ENCODE assay signal across 18 mouse cellular contexts in the genomic region with DNA sequence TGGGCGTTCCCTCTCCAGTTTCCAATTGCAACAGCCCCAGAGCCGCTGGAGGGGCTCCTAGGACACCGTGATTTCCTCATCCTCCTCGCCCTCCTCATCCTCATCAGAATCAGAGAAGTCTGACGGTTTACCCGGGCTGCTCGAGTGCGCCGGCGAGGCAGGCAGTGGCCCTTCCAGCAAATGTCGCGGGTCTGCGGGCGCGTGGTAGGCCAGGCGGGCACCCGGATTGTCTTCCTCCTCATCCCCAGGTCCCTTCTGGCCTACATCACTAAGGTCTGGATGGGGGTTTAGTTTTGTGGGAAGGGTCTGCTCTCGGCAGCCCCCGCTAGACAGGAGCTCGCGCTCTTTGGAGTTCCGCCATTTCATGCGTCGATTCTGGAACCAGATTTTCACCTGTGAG. TPM values are rescaled to one million over a fixed set of nuclear protein-coding genes. Genes with fewer than 3 reads are reported as not detected.
DNase-seq lines count a peak whose midpoint lies in the region; ATAC-seq and TF ChIP-seq lines count a peak whose summit lies in the region.
"Had no signal": no experiment of that assay in that cellular context is flagged by ENCODE, and none has a peak within 500 bp of the region (broad histone marks: within the 10 kb centered on the region; RNA-seq: fewer than 3 reads in every experiment).

No protein-coding gene starts in this region.

- H3K27me3 ChIP-seq in heart, embryonic 10.5 days (ENCODE audit: insufficient read depth, poor library complexity, severe bottlenecking): peaks cover 98% of the 10 kb centered on the region
- peaks cover 79% of the 10 kb centered on the region for H3K27me3 ChIP-seq in lung, embryonic 14.5 days (ENCODE audit: insufficient read depth, low read length)
- H3K27me3 ChIP-seq in lung, postnatal 0 days (replicated peaks; ENCODE audit: insufficient read depth, low read length): peaks cover 57% of the 10 kb centered on the region
- peaks cover 59% of the 10 kb centered on the region for H3K27me3 ChIP-seq in embryonic facial prominence, embryonic 11.5 days (ENCODE audit: control insufficient read depth, insufficient read depth, low read length)
- H3K27me3 ChIP-seq in midbrain, embryonic 13.5 days: peaks cover 87% of the 10 kb centered on the region

- H3K9ac ChIP-seq in lung, embryonic 14.5 days: no peak overlapping the region
- H3K9ac ChIP-seq in lung, postnatal 0 days (replicated peaks; ENCODE audit: low read depth): no peak overlapping the region
- H3K9ac ChIP-seq in embryonic facial prominence, embryonic 11.5 days (replicated peaks; ENCODE audit: low read length): no peak overlapping the region
- peak overlapping the region; percentile 39 for H3K9ac ChIP-seq in midbrain, embryonic 13.5 days (replicated peaks)
- H3K9ac ChIP-seq: liver, embryonic 13.5 days; neural tube, embryonic 13.5 days had no signal

- peak overlapping the region; percentile 18; the same call in 1 of the 2 replicates for H3K4me2 ChIP-seq in lung, embryonic 14.5 days
- H3K4me2 ChIP-seq in lung, postnatal 0 days (replicated peaks; ENCODE audit: low read depth, low read length): no peak overlapping the region
- H3K4me2 ChIP-seq in embryonic facial prominence, embryonic 11.5 days (ENCODE audit: low read depth, low read length): no peak overlapping the region
- H3K4me2 ChIP-seq in midbrain, embryonic 13.5 days (replicated peaks): peak overlapping the region; percentile 59
- H3K4me2 ChIP-seq: liver, embryonic 13.5 days; neural tube, embryonic 13.5 days had no signal

- no peak for DNase-seq in heart, embryonic 10.5 days (ENCODE audit: low spot score)
- DNase-seq in heart, adult 9 months (ENCODE audit: low spot score in 2 of 2): no peak
- DNase-seq in lung, embryonic 14.5 days: no peak
- DNase-seq in lung, postnatal 0 days (ENCODE audit: low spot score): no peak
- no peak for DNase-seq in embryonic facial prominence, embryonic 11.5 days (ENCODE audit: low spot score)
- DNase-seq in adrenal gland, postnatal 14 days: no peak
- no peak for DNase-seq in left cerebral cortex, postnatal 10 days (ENCODE audit: extremely low spot score in 1 of 2, low spot score in 2 of 2)
- DNase-seq: adrenal gland, postnatal 25 days; kidney, postnatal 4 days; liver, embryonic 13.5 days had no signal

- H3K27ac ChIP-seq in heart, embryonic 10.5 days: no peak overlapping the region
- no peak overlapping the region for H3K27ac ChIP-seq in lung, embryonic 14.5 days (ENCODE audit: low read depth)
- H3K27ac ChIP-seq in lung, postnatal 0 days (ENCODE audit: low read length): no peak overlapping the region
- H3K27ac ChIP-seq in embryonic facial prominence, embryonic 11.5 days (replicated peaks; ENCODE audit: low read depth, low read length): no peak overlapping the region
- no peak overlapping the region for H3K27ac ChIP-seq in midbrain, embryonic 13.5 days
- H3K27ac ChIP-seq: liver, embryonic 13.5 days; neural tube, embryonic 13.5 days had no signal

- intact Hi-C loops in left cerebral cortex, postnatal 10 days (cut with DNase I): no loop called here

- TF ChIP-seq CTCF in lung, embryonic 14.5 days (IDR thresholded peaks at IDR 0.05; ENCODE audit: low read depth): no peak
- TF ChIP-seq CTCF in lung, postnatal 0 days (IDR thresholded peaks at IDR 0.05): no peak

- WGBS in heart, embryonic 10.5 days: 5% methylated on average over 24 of the region's 24 CpGs
- 1% methylated on average over 24 of the region's 24 CpGs for WGBS in lung, embryonic 14.5 days
- WGBS in lung, postnatal 0 days: 7% methylated on average over 24 of the region's 24 CpGs
- WGBS in embryonic facial prominence, embryonic 11.5 days: 2% methylated on average over 24 of the region's 24 CpGs
- 14% methylated on average over 24 of the region's 24 CpGs for WGBS in midbrain, embryonic 13.5 days

- H3K4me3 ChIP-seq in heart, embryonic 10.5 days: peak overlapping the region; percentile 29; the same call in 1 of the 2 replicates
- no peak overlapping the region for H3K4me3 ChIP-seq in lung, embryonic 14.5 days (ENCODE audit: low read depth, low read length)
- no peak overlapping the region for H3K4me3 ChIP-seq in lung, postnatal 0 days (ENCODE audit: low read depth, low read length)
- H3K4me3 ChIP-seq in embryonic facial prominence, embryonic 11.5 days (ENCODE audit: low read depth, low read length): peak overlapping the region; percentile 3; the same call in 1 of the 2 replicates
- H3K4me3 ChIP-seq in midbrain, embryonic 13.5 days (replicated peaks): peak overlapping the region; percentile 20
- H3K4me3 ChIP-seq: erythroblast, embryonic 14.5 days; neural tube, embryonic 13.5 days had no signal

- ATAC-seq in lung, embryonic 14.5 days (ENCODE audit: insufficient read depth): no peak
- no peak for ATAC-seq in lung, postnatal 0 days
- ATAC-seq in embryonic facial prominence, embryonic 11.5 days (replicated peaks; ENCODE audit: insufficient number of reproducible peaks, low FRiP score, low TSS enrichment, low read depth): no peak
- no peak for ATAC-seq in midbrain, embryonic 13.5 days

- TF ChIP-seq EP300 in lung, postnatal 0 days (IDR thresholded peaks at IDR 0.05): no peak

- H3K36me3 ChIP-seq in heart, embryonic 10.5 days: no peaks in the 10 kb centered on the region
- no peaks in the 10 kb centered on the region for H3K36me3 ChIP-seq in lung, embryonic 14.5 days (ENCODE audit: insufficient read depth)
- no peaks in the 10 kb centered on the region for H3K36me3 ChIP-seq in lung, postnatal 0 days (ENCODE audit: insufficient read depth, low read length)
- no peaks in the 10 kb centered on the region for H3K36me3 ChIP-seq in embryonic facial prominence, embryonic 11.5 days (replicated peaks; ENCODE audit: control insufficient read depth, insufficient read depth, low read depth, low read length)
- no peaks in the 10 kb centered on the region for H3K36me3 ChIP-seq in midbrain, embryonic 13.5 days
- H3K36me3 ChIP-seq: G1E; liver, embryonic 13.5 days; neural tube, embryonic 13.5 days had no signal

- H3K9me3 ChIP-seq in heart, embryonic 10.5 days: no peaks in the 10 kb centered on the region
- no peaks in the 10 kb centered on the region for H3K9me3 ChIP-seq in lung, embryonic 14.5 days (ENCODE audit: low read depth, low read length)
- H3K9me3 ChIP-seq in lung, postnatal 0 days (ENCODE audit: low read length): no peaks in the 10 kb centered on the region
- no peaks in the 10 kb centered on the region; the same call in 1 of the 2 replicates for H3K9me3 ChIP-seq in embryonic facial prominence, embryonic 11.5 days (replicated peaks; ENCODE audit: control insufficient read depth, low read length)
- no peaks in the 10 kb centered on the region for H3K9me3 ChIP-seq in midbrain, embryonic 13.5 days
- H3K9me3 ChIP-seq: liver, embryonic 13.5 days; neural tube, embryonic 13.5 days had no signal

- H3K4me1 ChIP-seq in heart, embryonic 10.5 days: peaks cover 19% of the 10 kb centered on the region
- H3K4me1 ChIP-seq in lung, embryonic 14.5 days (ENCODE audit: insufficient read depth): no peaks in the 10 kb centered on the region; the same call in 1 of the 2 replicates
- H3K4me1 ChIP-seq in lung, postnatal 0 days (ENCODE audit: insufficient read depth, low read depth, low read length): 0 out of 2 replicates have a peak, but pooled peaks cover 13% of the 10 kb centered on the region
- no peaks in the 10 kb centered on the region for H3K4me1 ChIP-seq in embryonic facial prominence, embryonic 11.5 days (ENCODE audit: control insufficient read depth, insufficient read depth, low read length)
- peaks cover 44% of the 10 kb centered on the region for H3K4me1 ChIP-seq in midbrain, embryonic 13.5 days (replicated peaks)

RNA-seq across cellular contexts. Expression of a gene that starts 4.3 kb away (rescaled TPM):
- polyA plus RNA-seq in heart, embryonic 10.5 days (2016; fragmentation: Nextera tagmentation; extraction: Ambion mirVana): 0.06 TPM in 1 of 2 replicates, not detected in the other
- not detected in 2 replicates for polyA plus RNA-seq in lung, embryonic 14.5 days (2014; fragmentation: Nextera tagmentation; extraction: Ambion mirVana)
- not detected in 2 replicates for polyA plus RNA-seq in lung, postnatal 0 days (2015; fragmentation: Nextera tagmentation; extraction: Ambion mirVana)
- polyA plus RNA-seq in embryonic facial prominence, embryonic 11.5 days (2014; fragmentation: Nextera tagmentation; extraction: Ambion mirVana): 4.3 and 7.6 TPM in 2 replicates
- 78.5 and 84.6 TPM in 2 replicates for polyA plus RNA-seq in midbrain, embryonic 13.5 days (2015; fragmentation: Nextera tagmentation; extraction: Ambion mirVana)
- total RNA-seq in adrenal gland, postnatal 14 days (2021): not detected in 2 replicates
- not detected for total RNA-seq in left cerebral cortex, postnatal 10 days (2021)
- total RNA-seq: adrenal gland, postnatal 25 days; common myeloid progenitor, adult 5-6 weeks; left cerebral cortex, adult 18-20 months; megakaryocyte progenitor cell, adult 5-6 weeks had no signal
- polyA plus RNA-seq: erythroblast, embryonic 14.5 days; G1E; heart, embryonic 14.5 days had no signal

Comparison
In these comparisons a context has a peak if more than half of its experiments do, and no peak if none do; other contexts are left out.
1. H3K4me2 ChIP-seq: peak in lung, embryonic 14.5 days (single experiment) and midbrain, embryonic 13.5 days (single experiment); none in lung, postnatal 0 days (single experiment) and embryonic facial prominence, embryonic 11.5 days (single experiment).
2. H3K4me3 ChIP-seq: peak in heart, embryonic 10.5 days (single experiment), embryonic facial prominence, embryonic 11.5 days (single experiment) and midbrain, embryonic 13.5 days (single experiment); none in lung, embryonic 14.5 days (single experiment) and lung, postnatal 0 days (single experiment).